Mouse (Mus musculus): Measurements from ENCODE around the gene Tnpo2. TPM values are rescaled to one million over a fixed set of nuclear protein-coding genes. Genes with fewer than 3 reads are reported as not detected.
A peak's percentile ranks its signal among the peaks of the same experiment; 100 is the strongest.

Gene Tnpo2
- polyA plus RNA-seq, 1 experiment from 2014 or later: 32.2 TPM

- H3K9ac ChIP-seq: peak overlapping the region; percentile 99; the same call in 1 of the 2 replicates
- no peak for ATAC-seq (ENCODE audit: low FRiP score, low read depth)
- H3K9me3 ChIP-seq: no peaks in the 10 kb centered on the region
- H3K27me3 ChIP-seq: no peaks in the 10 kb centered on the region
- H3K36me3 ChIP-seq: peaks cover 50% of the 10 kb centered on the region
- no peak overlapping the region for H3K4me3 ChIP-seq
- WGBS: 88% methylated on average over 14 of the region's 14 CpGs
- peaks cover 29% of the 10 kb centered on the region for H3K4me1 ChIP-seq
- H3K27ac ChIP-seq: no peak overlapping the region
- peak overlapping the region; percentile 94 for H3K4me2 ChIP-seq (replicated peaks)
These were observed 7.4 kb upstream of the Tnpo2 start for GRCm38 (mm10) chr8:85029271-85029670.

- no peak overlapping the region for H3K9ac ChIP-seq
- H3K4me1 ChIP-seq: peaks cover 26% of the 10 kb centered on the region
- H3K4me3 ChIP-seq: no peak overlapping the region
- WGBS: 88% methylated on average over 4 of the region's 4 CpGs
- H3K27me3 ChIP-seq: no peaks in the 10 kb centered on the region
- no peak overlapping the region for H3K27ac ChIP-seq
- H3K9me3 ChIP-seq: no peaks in the 10 kb centered on the region
- H3K4me2 ChIP-seq (replicated peaks): no peak overlapping the region
- peaks cover 50% of the 10 kb centered on the region for H3K36me3 ChIP-seq
- ATAC-seq (ENCODE audit: low FRiP score, low read depth): no peak
These were observed 3.9 kb upstream of the Tnpo2 start for GRCm38 (mm10) chr8:85032622-85033311.

- Histone ChIP-seq H3K4me3 (no peak overlapping the region), H3K9me3 (no peaks in the 10 kb centered on the region), H3K9ac (no peak overlapping the region), H3K36me3 (peaks cover 50% of the 10 kb centered on the region), H3K27ac (no peak overlapping the region), H3K4me1 (peaks cover 22% of the 10 kb centered on the region), H3K4me2 (replicated peaks) (0 out of 2 replicates have a peak overlapping the region, but pooled peaks have one; percentile 84), H3K27me3 (no peaks in the 10 kb centered on the region)
- 55% methylated on average over 1 of the region's 1 CpGs for WGBS
- no peak for ATAC-seq (ENCODE audit: low FRiP score, low read depth)
These were observed 2.8 kb upstream of the Tnpo2 start for GRCm38 (mm10) chr8:85033867-85034266.

- Histone ChIP-seq H3K9ac (peak overlapping the region; percentile 78), H3K27ac (0 out of 2 replicates have a peak overlapping the region, but pooled peaks have one; percentile 100), H3K36me3 (peaks cover 43% of the 10 kb centered on the region)
These were observed 2.0 kb upstream of the Tnpo2 start for GRCm38 (mm10) chr8:85034764-85035163.

GRCm38 (mm10) chr8:85035165-85035727 lies 1.5 kb upstream of the Tnpo2 start:
- WGBS: 6% methylated on average over 12 of the region's 12 CpGs
- ATAC-seq (ENCODE audit: low FRiP score, low read depth): no peak
- Histone ChIP-seq H3K4me2 (replicated peaks) (peak overlapping the region; percentile 84), H3K4me1 (peaks cover 28% of the 10 kb centered on the region), H3K36me3 (peaks cover 43% of the 10 kb centered on the region), H3K27ac (peak overlapping the region; percentile 100), H3K9ac (peak overlapping the region; percentile 78), H3K27me3 (no peaks in the 10 kb centered on the region), H3K4me3 (peak overlapping the region; percentile 86), H3K9me3 (no peaks in the 10 kb centered on the region)

More at GRCm38 (mm10) chr8:85034764-85035163, 2.0 kb upstream of the Tnpo2 start:
- no peaks in the 10 kb centered on the region for H3K9me3 ChIP-seq
- peaks cover 24% of the 10 kb centered on the region for H3K4me1 ChIP-seq
- H3K27me3 ChIP-seq: no peaks in the 10 kb centered on the region
- no peak for ATAC-seq (ENCODE audit: low FRiP score, low read depth)
- H3K4me2 ChIP-seq (replicated peaks): peak overlapping the region; percentile 84
- peak overlapping the region; percentile 86 for H3K4me3 ChIP-seq
- WGBS: 2% methylated on average over 13 of the region's 13 CpGs

- WGBS: 0% methylated on average over 15 of the region's 15 CpGs
- H3K36me3 ChIP-seq: peaks cover 43% of the 10 kb centered on the region
- H3K4me1 ChIP-seq: peaks cover 28% of the 10 kb centered on the region
- H3K9ac ChIP-seq: peak overlapping the region; percentile 78
- peak overlapping the region; percentile 100 for H3K27ac ChIP-seq
- H3K4me2 ChIP-seq (replicated peaks): peak overlapping the region; percentile 84
- H3K27me3 ChIP-seq: no peaks in the 10 kb centered on the region
- peak overlapping the region; percentile 86 for H3K4me3 ChIP-seq
- ATAC-seq (ENCODE audit: low FRiP score, low read depth): peak; percentile 16; the same call in 1 of the 2 replicates
- H3K9me3 ChIP-seq: no peaks in the 10 kb centered on the region
These were observed 896 bp upstream of the Tnpo2 start for GRCm38 (mm10) chr8:85035728-85036310.

GRCm38 (mm10) chr8:85036381-85036717 lies 366 bp upstream of the Tnpo2 start:
- Histone ChIP-seq H3K27me3 (no peaks in the 10 kb centered on the region), H3K27ac (peak overlapping the region; percentile 100), H3K4me2 (replicated peaks) (peak overlapping the region; percentile 84), H3K9me3 (no peaks in the 10 kb centered on the region), H3K4me3 (peak overlapping the region; percentile 86), H3K36me3 (peaks cover 45% of the 10 kb centered on the region), H3K4me1 (peaks cover 28% of the 10 kb centered on the region), H3K9ac (peak overlapping the region; percentile 78)
- peak; percentile 37 for ATAC-seq (ENCODE audit: low FRiP score, low read depth)
- WGBS: 0% methylated on average over 9 of the region's 9 CpGs

- Histone ChIP-seq H3K4me1 (peaks cover 28% of the 10 kb centered on the region), H3K36me3 (peaks cover 45% of the 10 kb centered on the region), H3K4me2 (replicated peaks) (peak overlapping the region; percentile 93), H3K4me3 (peak overlapping the region; percentile 86), H3K9ac (peak overlapping the region; percentile 95), H3K27me3 (no peaks in the 10 kb centered on the region), H3K9me3 (no peaks in the 10 kb centered on the region), H3K27ac (peak overlapping the region; percentile 100)
- ATAC-seq (ENCODE audit: low FRiP score, low read depth): peak; percentile 58; the same call in 1 of the 2 replicates
- under 1% methylated on average over 14 of the region's 14 CpGs for WGBS
These were observed 608 bp downstream of the Tnpo2 start for GRCm38 (mm10) chr8:85037366-85037680.

- Histone ChIP-seq H3K4me3 (peak overlapping the region; percentile 86), H3K9ac (peak overlapping the region; percentile 95), H3K36me3 (peaks cover 43% of the 10 kb centered on the region), H3K9me3 (no peaks in the 10 kb centered on the region), H3K4me2 (replicated peaks) (peak overlapping the region; percentile 93), H3K27me3 (no peaks in the 10 kb centered on the region), H3K4me1 (peaks cover 28% of the 10 kb centered on the region), H3K27ac (peak overlapping the region; percentile 100)
- WGBS: under 1% methylated on average over 57 of the region's 57 CpGs
- 0 out of 2 replicates have a peak, but pooled peaks have one; percentile 1 for ATAC-seq (ENCODE audit: low FRiP score, low read depth)
These were observed 1.2 kb downstream of the Tnpo2 start for GRCm38 (mm10) chr8:85037681-85038531.

- ATAC-seq (ENCODE audit: low FRiP score, low read depth): no peak
- no peak overlapping the region for H3K27ac ChIP-seq
- no peak overlapping the region for H3K4me2 ChIP-seq (replicated peaks)
- WGBS: 93% methylated on average over 6 of the region's 6 CpGs
- H3K4me1 ChIP-seq: peaks cover 13% of the 10 kb centered on the region
- H3K27me3 ChIP-seq: no peaks in the 10 kb centered on the region
- peaks cover 87% of the 10 kb centered on the region for H3K36me3 ChIP-seq
- H3K4me3 ChIP-seq: no peak overlapping the region
- H3K9ac ChIP-seq: no peak overlapping the region
- H3K9me3 ChIP-seq: no peaks in the 10 kb centered on the region
These were observed 6.9 kb downstream of the Tnpo2 start for GRCm38 (mm10) chr8:85043619-85044018.

- no peak for ATAC-seq (ENCODE audit: low FRiP score, low read depth)
- H3K4me2 ChIP-seq (replicated peaks): no peak overlapping the region
- H3K27me3 ChIP-seq: no peaks in the 10 kb centered on the region
- no peak overlapping the region for H3K27ac ChIP-seq
- H3K4me3 ChIP-seq: no peak overlapping the region
- H3K36me3 ChIP-seq: peaks cover 58% of the 10 kb centered on the region
- no peak overlapping the region for H3K9ac ChIP-seq
- H3K4me1 ChIP-seq: peaks cover 11% of the 10 kb centered on the region
- 77% methylated on average over 7 of the region's 7 CpGs for WGBS
- no peaks in the 10 kb centered on the region for H3K9me3 ChIP-seq
These were observed 20.7 kb downstream of the Tnpo2 start for GRCm38 (mm10) chr8:85057367-85057766.

Data from limb, embryonic 13.5 days (tissue).